In the genomic region with DNA sequence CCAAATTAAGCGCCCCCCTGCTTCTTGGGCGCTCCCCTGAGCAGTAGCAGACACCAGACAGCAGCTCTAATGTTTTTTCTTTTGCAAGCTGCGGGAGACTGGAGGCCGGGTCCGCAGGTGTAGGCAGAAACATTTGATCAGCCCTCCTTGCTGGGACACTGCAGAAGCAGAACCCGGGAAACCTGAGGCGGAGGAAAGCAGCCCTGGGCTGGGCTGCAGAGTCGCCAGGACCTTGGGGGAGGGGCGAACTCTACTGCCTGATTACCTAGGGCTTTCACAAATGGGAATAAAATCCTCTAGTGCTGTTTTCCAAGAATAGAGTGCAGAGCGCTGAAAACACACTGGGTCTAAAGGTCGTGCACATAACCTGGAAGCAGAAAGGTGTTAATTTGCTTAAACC, we compare ENCODE assay signal across 7 mouse cellular contexts. TPM values are rescaled to one million over a fixed set of nuclear protein-coding genes. Genes with fewer than 3 reads are reported as not detected.
A peak's percentile ranks its signal among the peaks of the same experiment; 100 is the strongest.
DNase-seq lines count a peak whose midpoint lies in the region; ATAC-seq lines count a peak whose summit lies in the region.

No protein-coding gene starts in this region.

- ATAC-seq in forebrain, embryonic 14.5 days, result no peak
- no peak for ATAC-seq in hindbrain, embryonic 13.5 days (ENCODE audit: low FRiP score)
- ATAC-seq in liver, embryonic 11.5 days (replicated peaks; ENCODE audit: low FRiP score), result no peak

- no peak overlapping the region for H3K27ac ChIP-seq in forebrain, embryonic 14.5 days (ENCODE audit: low read depth, low read length)
- H3K27ac ChIP-seq in hindbrain, embryonic 13.5 days, result no peak overlapping the region
- no peak overlapping the region for H3K27ac ChIP-seq in liver, embryonic 11.5 days (ENCODE audit: low read depth, low read length)

- H3K4me2 ChIP-seq in forebrain, embryonic 14.5 days (ENCODE audit: low read length), result peak overlapping the region; percentile 28; the same call in 1 of the 2 replicates
- H3K4me2 ChIP-seq in hindbrain, embryonic 13.5 days, result peak overlapping the region; percentile 33
- H3K4me2 ChIP-seq in liver, embryonic 11.5 days, result peak overlapping the region; percentile 48

- H3K9ac ChIP-seq in forebrain, embryonic 14.5 days (ENCODE audit: low read length), result no peak overlapping the region
- H3K9ac ChIP-seq in hindbrain, embryonic 13.5 days, result no peak overlapping the region
- H3K9ac ChIP-seq in liver, embryonic 11.5 days (ENCODE audit: low read depth, low read length), result no peak overlapping the region

- peaks cover 19% of the 10 kb centered on the region for H3K27me3 ChIP-seq in forebrain, embryonic 14.5 days (replicated peaks; ENCODE audit: control insufficient read depth, insufficient read depth, low read length)
- peaks cover 42% of the 10 kb centered on the region for H3K27me3 ChIP-seq in hindbrain, embryonic 13.5 days
- H3K27me3 ChIP-seq in liver, embryonic 11.5 days (replicated peaks; ENCODE audit: control insufficient read depth, insufficient read depth, low read length), result peaks cover 23% of the 10 kb centered on the region

- 2% methylated on average over 11 of the region's 11 CpGs for WGBS in forebrain, embryonic 14.5 days
- 3% methylated on average over 11 of the region's 11 CpGs for WGBS in hindbrain, embryonic 13.5 days
- WGBS in liver, embryonic 11.5 days, result 8% methylated on average over 11 of the region's 11 CpGs

- no peaks in the 10 kb centered on the region for H3K9me3 ChIP-seq in forebrain, embryonic 14.5 days (replicated peaks; ENCODE audit: control insufficient read depth, low read length)
- H3K9me3 ChIP-seq in hindbrain, embryonic 13.5 days, result no peaks in the 10 kb centered on the region
- H3K9me3 ChIP-seq in liver, embryonic 11.5 days (ENCODE audit: control insufficient read depth, low read length), result no peaks in the 10 kb centered on the region

- no peak overlapping the region for H3K4me3 ChIP-seq in forebrain, embryonic 14.5 days (ENCODE audit: low read depth, low read length)
- peak overlapping the region; percentile 4; the same call in 1 of the 2 replicates for H3K4me3 ChIP-seq in hindbrain, embryonic 13.5 days
- peak overlapping the region; percentile 7; the same call in 1 of the 2 replicates for H3K4me3 ChIP-seq in liver, embryonic 11.5 days (ENCODE audit: low read depth, low read length)

- peak; percentile 42 for DNase-seq in embryo, embryonic 10.5 days (ENCODE audit: low spot score)
- DNase-seq in forebrain, embryonic 14.5 days (ENCODE audit: low spot score), result peak; percentile 2
- peak; percentile 42 for DNase-seq in liver, embryonic 11.5 days (ENCODE audit: low spot score)
- peak; percentile 22 for DNase-seq in neural tube, embryonic 10.5 days (ENCODE audit: extremely low spot score, low spot score)
- DNase-seq in frontal cortex, postnatal 10 days (ENCODE audit: low spot score in 2 of 2), result no peak
- no peak for DNase-seq in right cerebral cortex, postnatal 36 days (ENCODE audit: low spot score in 2 of 2)

- H3K36me3 ChIP-seq in forebrain, embryonic 14.5 days (ENCODE audit: control insufficient read depth, insufficient read depth, low read length), result no peaks in the 10 kb centered on the region
- H3K36me3 ChIP-seq in hindbrain, embryonic 13.5 days, result no peaks in the 10 kb centered on the region
- H3K36me3 ChIP-seq in liver, embryonic 11.5 days (ENCODE audit: control insufficient read depth, insufficient read depth, low read length), result no peaks in the 10 kb centered on the region

- no peaks in the 10 kb centered on the region; the same call in 1 of the 2 replicates for H3K4me1 ChIP-seq in forebrain, embryonic 14.5 days (ENCODE audit: control insufficient read depth, insufficient read depth, low read length)
- peaks cover 18% of the 10 kb centered on the region for H3K4me1 ChIP-seq in hindbrain, embryonic 13.5 days (replicated peaks)
- no peaks in the 10 kb centered on the region; the same call in 1 of the 2 replicates for H3K4me1 ChIP-seq in liver, embryonic 11.5 days (replicated peaks; ENCODE audit: control insufficient read depth, insufficient read depth, low read length)

RNA-seq across cellular contexts. Expression of gene Clic5, which starts 1.3 kb away (rescaled TPM):
- polyA plus RNA-seq in forebrain, embryonic 14.5 days (2014; fragmentation: Nextera tagmentation; extraction: Ambion mirVana), result 0.04 and 0.12 TPM in 2 replicates
- polyA plus RNA-seq in hindbrain, embryonic 13.5 days (2015; fragmentation: Nextera tagmentation; extraction: Ambion mirVana), result 0.18 and 0.23 TPM in 2 replicates
- 0.64 and 0.75 TPM in 2 replicates for polyA plus RNA-seq in liver, embryonic 11.5 days (2014; fragmentation: Nextera tagmentation; extraction: Ambion mirVana)

Comparison
In these comparisons a context has a peak if more than half of its experiments do, and no peak if none do; other contexts are left out.
1. DNase-seq: peak in embryo, embryonic 10.5 days (single experiment), forebrain, embryonic 14.5 days (single experiment), liver, embryonic 11.5 days (single experiment) and neural tube, embryonic 10.5 days (single experiment); none in frontal cortex, postnatal 10 days (0 of 2) and right cerebral cortex, postnatal 36 days (0 of 2).
2. Peak in every context shown above with its lines, with median percentiles within 50 percentile points of each other: H3K4me2 ChIP-seq.